Mouse (Mus musculus): Measurements from ENCODE around the gene Acap1. TPM values are rescaled to one million over a fixed set of nuclear protein-coding genes. Genes with fewer than 3 reads are reported as not detected.
"Not testable (repeated sequence)": the region's sequence is repeated elsewhere in the genome, so short reads cannot be mapped to it uniquely, and the experiment has no call there.

The Acap1 gene
- total RNA-seq, 2 experiments from 2014 or later, result 0.27 to 1.1 TPM

DNA sequence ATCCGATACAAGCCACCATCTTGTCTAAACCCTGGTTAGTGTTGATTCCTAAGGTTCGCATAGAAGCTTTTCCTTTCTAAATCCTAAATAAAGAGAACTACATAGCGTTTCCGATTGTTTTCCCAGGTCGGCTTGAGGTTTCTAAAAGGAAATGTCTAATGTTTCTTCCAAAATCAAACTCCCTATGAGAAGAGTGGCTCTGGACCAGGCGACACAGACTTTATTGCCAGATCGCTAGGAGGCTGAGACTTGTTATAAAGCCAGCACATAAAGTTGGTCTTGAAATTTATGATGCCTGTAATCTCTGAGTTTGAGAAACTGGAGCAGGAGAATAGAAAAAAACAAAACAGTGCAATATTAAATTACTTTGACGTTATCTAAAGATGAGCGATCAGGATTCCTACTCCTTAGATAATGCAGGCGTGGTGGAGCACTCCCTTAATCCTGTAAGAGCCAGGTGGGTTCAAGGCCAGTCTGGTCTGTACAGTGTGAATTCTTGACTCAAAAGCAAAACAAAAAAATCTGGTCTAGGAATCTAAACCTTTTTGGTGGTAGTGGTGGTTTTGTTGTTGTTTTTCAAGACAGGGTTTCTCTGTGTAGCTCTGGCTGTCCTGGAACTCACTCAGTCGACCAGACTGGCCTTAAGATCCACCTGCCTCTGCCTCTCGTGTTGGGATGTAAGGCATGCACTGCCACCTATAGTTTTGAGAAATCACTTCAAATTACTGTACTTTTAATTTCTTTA lies 26.8 kb upstream of the Acap1 start:
- intact Hi-C loops (cut with DNase I), result no loop called here
- DNase-seq, result no peak

DNA sequence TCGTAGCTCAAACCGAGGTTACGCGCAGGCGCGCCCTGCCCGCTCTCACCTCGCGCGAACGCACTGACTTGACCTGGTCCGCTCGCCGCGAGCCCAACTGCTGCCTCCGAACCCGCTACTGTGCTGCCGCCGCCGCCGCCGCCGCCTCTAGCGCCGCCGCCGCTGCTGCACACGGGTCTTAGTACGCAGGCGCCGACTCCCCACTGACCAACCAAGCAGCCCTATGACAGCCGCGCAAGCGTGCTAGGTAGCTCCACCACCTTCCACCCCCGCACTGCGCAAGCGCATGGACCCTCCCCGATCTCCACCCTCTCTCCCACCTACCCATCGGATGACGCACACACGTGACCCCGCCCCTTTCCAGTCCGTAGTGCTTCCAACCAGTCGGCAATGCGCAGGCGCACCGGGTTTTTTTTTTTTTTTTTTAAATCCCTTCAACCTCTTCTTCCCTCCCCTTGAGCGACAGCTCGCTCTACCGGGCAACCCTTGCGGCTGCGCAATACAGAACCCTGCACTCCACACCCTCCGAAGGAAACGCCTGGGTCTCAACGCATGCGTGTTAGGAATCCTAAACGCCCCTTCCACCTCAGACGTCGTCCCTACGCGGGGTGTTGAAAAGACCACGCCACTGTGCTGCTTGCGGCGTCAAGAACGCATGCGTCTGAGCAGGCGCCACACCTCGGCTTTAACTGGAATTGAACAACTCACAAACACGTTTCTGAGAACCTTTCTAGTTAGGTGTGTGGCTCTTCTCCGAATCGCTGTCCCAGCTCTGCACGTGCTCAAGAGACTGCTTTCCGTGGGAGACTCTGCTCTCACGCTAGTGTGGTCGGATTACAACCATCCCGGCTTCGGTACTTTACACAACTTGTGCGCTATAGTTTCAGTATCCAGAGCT lies 26.0 kb upstream of the Acap1 start, which contains the start of gene Eif5a:
TSS of gene Eif5a (minus strand) at position 845 of the 898 bp plus-strand sequence.
- intact Hi-C loops (cut with DNase I), result no loop called here
- DNase-seq, result peak; percentile 100

DNA sequence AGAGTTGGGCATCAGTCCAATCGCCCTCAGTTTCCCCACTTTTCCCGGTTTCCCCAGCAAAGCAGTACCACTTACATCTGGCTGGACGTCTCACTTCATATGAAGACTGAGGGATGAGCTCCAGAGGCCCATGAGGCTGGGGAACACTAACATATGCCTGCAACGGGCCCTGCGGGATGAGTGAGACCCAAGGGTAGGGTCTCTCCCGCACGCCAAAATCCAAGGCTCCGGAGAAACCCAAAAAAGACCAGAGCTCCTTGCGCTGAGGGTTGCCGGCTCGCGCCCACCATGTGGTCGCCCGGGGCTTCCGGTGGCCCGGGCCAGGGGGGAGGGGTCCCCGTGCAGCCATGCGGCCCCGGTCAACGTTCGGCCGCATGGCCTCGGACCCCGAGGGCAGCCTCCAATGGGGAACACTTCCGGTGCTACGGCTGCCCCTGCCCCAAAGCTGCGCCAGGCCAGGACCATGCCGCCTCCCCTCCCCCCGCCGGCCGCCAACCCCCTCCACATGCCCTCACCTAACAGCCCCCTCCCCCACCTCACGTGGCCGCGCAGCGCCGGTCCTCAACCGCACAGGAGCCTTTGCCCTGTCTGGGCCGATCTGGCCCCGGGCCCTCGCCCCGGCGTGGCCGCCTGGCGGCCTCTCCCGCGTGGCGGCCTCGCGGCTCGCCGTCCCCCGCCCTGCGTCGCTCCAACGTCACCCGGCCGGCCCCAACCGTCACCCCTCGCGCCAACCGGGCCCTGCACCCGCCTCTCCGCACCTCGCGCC lies 25.1 kb upstream of the Acap1 start:
- intact Hi-C loops (cut with DNase I), result no loop called here
- peak in 1 of 2 experiments; percentile 39 for DNase-seq

- peak; percentile 76 to 84 for DNase-seq
- intact Hi-C loops (cut with DNase I), result no loop called here
Measured at GRCm38 (mm10) chr11:69919661-69920265, 24.4 kb upstream of the Acap1 start.

GRCm38 (mm10) chr11:69919053-69919452 lies 23.7 kb upstream of the Acap1 start:
- DNase-seq, result no peak
- intact Hi-C loops (cut with DNase I), result no loop called here

DNA sequence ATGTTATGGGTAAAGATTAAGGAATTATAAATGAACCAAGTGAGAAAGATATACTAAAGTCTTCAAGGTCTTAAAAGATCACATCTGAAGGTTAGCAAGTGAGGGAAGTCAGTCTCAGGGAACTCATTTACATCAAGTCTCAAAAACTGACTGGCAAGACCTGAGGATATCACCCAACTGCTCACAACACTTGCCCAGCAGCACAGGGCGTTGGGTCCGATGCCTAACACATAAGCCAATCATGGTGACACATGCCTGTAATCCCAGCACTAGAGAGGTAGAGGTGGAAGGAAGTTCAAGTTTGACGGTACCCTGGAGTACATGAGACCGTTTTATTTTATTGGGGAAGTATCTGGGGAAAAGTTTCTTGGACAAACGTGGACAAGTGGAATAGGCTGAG lies 22.8 kb upstream of the Acap1 start:
- intact Hi-C loops (cut with DNase I), result no loop called here
- no peak for DNase-seq

DNA sequence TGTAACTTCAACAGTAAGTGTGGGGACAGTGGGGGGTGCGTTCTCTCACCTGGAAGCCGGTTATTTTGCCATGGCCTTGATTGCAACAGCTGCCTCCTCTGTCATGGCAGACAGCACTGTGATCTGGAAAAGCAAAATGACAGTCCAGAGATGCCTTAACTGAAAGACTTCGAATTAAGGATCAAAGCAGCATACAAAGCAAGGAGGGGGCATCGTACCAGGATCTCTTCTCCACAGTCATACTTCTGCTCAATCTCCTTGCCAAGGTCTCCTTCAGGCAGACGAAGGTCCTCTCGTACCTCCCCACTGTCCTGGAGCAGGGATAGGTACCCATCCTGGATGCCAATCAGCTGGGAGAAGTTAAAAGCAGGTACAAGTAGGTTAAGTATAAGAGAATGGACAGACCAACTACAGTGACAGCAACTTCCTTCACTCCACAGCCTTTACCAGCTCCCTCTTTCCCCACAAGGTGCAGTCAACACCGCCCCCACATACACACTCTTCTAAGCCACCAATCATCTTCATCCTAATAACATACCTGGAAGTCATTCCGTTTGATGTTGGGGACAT lies 22.1 kb upstream of the Acap1 start:
- DNase-seq, result no peak

GRCm38 (mm10) chr11:69916652-69917378 lies 21.5 kb upstream of the Acap1 start:
- intact Hi-C loops (cut with DNase I); DNase-seq: not testable (repeated sequence)

More for the DNA sequence above, 22.1 kb upstream of the Acap1 start:
- intact Hi-C loops (cut with DNase I), result no loop called here

DNA sequence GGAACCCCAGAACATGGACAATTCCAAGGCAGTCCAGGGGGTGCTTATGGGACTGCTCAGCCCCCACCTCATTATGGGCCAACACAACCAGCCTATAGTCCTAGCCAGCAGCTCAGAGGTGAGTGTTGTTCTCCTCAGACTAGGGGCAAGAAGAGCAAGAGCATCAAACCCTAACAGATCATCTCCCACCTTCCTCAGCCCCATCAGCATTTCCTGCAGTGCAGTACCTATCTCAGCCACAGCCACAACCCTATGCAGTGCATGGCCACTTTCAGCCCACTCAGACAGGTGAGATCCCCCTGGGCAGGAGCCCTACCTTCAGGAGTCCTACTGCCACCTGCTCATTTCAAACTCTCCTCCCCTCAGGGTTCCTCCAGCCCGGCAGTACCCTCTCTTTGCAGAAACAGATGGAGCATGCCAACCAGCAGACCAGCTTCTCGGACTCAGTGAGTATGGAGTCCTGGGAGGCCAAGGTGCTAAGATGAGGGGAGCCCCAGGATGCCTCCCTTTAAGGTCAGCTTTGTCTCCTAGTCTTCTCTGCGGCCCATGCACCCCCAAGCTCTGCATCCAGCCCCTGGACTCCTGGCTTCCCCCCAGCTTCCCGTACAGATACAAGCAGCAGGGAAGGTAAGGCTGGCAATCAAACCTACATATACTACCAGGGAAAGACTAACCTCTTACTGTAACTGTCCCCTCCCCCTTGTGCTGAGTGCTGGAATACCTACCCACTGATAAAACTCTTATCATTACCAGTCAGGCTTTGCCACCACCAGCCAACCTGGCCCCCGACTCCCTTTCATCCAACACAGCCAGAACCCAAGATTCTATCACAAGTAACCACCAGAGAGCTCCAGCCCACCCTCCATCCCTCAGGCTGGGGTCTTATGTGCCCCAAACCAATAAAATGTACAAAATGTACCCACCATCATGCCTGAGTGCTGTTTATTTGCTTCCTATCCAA lies 20.6 kb upstream of the Acap1 start:
- intact Hi-C loops (cut with DNase I), result no loop called here

DNA sequence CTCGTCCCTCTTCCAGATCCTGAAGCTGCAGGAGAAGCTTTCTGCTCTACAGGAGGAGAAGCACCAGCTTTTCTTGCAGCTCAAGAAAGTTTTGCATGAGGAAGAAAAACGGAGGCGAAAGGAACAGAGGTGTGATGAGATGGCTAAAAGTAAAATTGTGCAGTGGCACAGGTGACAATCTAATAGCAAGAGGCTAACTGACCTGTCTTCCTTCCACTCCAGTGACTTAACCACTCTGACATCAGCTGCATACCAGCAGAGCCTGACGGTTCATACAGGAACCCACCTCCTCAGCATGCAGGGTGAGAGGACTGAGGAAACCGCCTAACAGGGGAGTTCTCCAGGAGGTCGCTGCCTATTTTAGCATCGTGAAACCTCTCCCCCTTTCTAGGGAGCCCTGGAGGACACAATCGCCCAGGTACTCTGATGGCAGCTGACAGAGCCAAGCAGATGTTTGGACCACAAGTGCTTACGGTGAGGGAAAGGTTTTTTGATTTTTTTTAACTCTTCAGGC lies 19.6 kb upstream of the Acap1 start:
- no peak for DNase-seq
- intact Hi-C loops (cut with DNase I), result no loop called here

More for the DNA sequence above, 20.6 kb upstream of the Acap1 start:
- DNase-seq, result no peak

GRCm38 (mm10) chr11:69914372-69914764 lies 19.0 kb upstream of the Acap1 start:
- intact Hi-C loops (cut with DNase I), result no loop called here
- DNase-seq, result no peak

DNA sequence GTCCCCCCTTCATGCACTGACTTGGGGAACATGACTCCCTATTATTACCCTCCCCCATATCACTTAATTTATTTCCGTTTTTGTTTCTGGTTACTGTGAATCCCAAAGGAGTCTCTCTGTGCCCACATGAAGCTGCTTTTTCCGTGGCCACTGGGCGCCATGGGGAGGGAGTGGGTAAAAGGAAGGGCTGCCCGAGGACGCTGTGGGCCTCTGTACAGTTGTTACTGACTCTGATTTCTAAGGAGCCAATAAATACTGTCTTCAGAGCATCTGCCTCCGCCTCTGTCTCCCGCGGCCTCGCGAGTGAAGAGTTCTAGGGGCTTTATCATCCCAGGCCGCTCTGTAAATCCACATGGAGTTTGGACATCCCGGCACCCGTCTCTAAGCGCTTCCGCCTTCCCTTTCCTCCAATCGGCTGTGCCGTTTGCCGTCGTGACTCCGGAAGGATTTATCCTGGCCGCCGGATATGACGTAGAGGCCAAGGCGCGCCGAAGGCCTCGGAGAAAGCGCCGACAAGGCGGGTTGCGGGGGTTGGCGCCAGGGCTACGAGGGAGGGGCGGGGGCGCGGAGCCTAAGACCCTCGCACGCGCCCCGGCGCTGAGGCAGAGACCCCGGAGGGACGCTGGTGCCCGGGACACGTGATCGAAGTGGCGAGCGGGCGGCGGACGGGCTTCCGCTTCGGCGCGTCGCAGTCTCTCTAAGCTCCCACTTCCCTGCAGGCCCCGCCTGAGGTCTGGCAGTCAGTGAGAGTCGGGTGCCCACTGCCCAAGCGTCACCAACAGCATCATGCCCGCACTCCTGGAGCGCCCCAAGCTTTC lies 18.4 kb upstream of the Acap1 start, which contains the start of gene Gps2:
TSS of gene Gps2 (plus strand) at position 335 of the 818 bp plus-strand sequence.
- DNase-seq, result peak; percentile 85 to 88
- intact Hi-C loops (cut with DNase I), result no loop called here

- intact Hi-C loops (cut with DNase I), result no loop called here
- no peak for DNase-seq
Measured at GRCm38 (mm10) chr11:69912716-69913530, 17.6 kb upstream of the Acap1 start.

GRCm38 (mm10) chr11:69911701-69912100 lies 16.4 kb upstream of the Acap1 start:
- intact Hi-C loops (cut with DNase I), result no loop called here
- DNase-seq, result no peak

DNA sequence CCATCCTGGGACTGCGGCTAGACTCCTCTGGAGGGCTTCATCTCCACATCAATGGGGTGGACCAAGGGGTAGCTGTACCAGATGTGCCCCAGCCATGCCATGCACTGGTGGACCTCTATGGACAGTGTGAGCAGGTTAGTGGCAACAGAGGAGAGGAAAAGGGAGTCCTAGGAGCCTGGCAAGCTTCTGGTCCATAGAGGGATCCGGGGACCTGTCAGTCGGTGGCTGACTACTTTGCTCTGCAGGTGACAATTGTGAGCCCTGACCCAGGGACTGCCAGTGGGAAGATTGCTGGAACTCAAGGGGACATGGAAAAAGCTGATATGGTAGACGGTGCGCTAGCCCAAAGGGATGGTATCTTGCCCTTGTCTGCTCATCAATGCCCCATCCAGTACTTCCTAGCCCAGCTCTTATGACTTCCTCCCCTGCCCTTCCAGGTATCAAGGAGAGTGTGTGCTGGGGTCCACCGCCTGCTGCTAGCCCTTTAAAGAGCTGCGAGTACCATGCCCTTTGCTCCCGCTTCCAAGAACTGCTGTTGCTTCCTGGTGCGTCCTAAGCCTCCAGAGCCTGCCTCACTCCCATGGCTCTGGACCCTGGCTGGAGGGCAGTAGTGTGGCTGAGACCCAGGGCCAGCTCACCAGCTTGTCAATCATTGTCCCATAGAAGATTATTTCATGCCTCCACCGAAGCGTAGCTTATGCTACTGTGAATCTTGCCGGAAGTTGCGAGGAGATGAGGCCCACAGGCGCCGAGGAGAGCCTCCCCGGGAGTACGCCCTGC lies 15.6 kb upstream of the Acap1 start:
- no peak for DNase-seq
- intact Hi-C loops (cut with DNase I), result no loop called here
